Mouse (Mus musculus): Measurements from ENCODE around the gene Rnf43. TPM values are rescaled to one million over a fixed set of nuclear protein-coding genes. Genes with fewer than 3 reads are reported as not detected.
A peak's percentile ranks its signal among the peaks of the same experiment; 100 is the strongest.

The Rnf43 gene
- polyA plus RNA-seq, 1 experiment from 2014 or later = 3.8 TPM

DNA sequence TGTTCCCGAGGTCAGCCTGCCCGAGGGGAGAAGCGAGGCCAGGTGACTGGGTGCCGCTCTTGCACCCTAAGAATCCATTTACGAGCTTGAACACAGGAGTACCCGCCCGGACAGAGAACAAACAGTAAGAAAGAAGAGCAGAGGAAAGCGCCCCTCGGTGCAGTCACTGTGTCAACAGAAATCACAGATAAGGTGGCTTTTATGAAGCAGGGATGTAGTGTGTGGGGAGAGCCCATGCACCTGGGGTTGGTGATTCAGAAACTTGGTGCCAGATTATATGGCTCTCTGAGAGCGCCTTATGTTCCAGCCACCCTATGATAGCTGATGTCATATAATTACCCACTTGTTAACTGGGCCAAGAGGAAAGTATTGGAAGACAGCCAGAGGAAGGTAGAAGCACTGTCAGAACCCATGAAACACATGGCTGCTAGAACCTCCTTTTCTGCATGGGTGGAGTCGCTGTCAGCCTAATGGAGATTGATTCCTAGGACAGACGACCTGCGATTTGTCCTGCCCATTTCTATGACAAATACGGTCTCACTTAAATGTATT, 34.7 kb downstream of the Rnf43 start:
- no peak overlapping the region for H3K4me2 ChIP-seq
- ATAC-seq (ENCODE audit: low read depth) = no peak
- no peak overlapping the region for H3K4me3 ChIP-seq (replicated peaks)

DNA sequence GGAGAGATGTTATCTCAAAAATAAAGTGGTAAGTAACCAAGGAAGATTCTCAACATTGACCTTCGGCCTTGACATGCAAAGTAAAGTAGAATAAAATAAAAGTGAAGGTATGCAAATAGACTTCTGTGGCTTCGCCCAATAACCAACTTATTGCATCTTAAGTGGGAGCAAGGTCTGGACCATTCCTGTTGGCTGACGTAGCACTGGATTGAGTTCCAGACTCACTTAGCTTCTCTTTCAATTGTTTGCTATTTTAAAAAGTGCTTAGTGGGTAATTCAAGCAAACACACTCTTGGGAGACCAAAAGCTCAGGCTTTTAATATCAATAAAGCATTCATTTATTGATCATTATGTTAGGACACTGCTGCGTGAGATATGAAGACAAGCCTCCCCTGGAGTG, 35.6 kb downstream of the Rnf43 start:
- Histone ChIP-seq H3K4me1 (replicated peaks) (peaks cover 57% of the 10 kb centered on the region), H3K4me3 (replicated peaks) (no peak overlapping the region), H3K9me3 (replicated peaks) (no peaks in the 10 kb centered on the region), H3K4me2 (no peak overlapping the region), H3K27ac (no peak overlapping the region), H3K9ac (no peak overlapping the region), H3K27me3 (no peaks in the 10 kb centered on the region), H3K36me3 (no peaks in the 10 kb centered on the region)
- WGBS (ENCODE audit: insufficient replicate concordance) = 80% methylated on average over 4 of the region's 4 CpGs
- no peak for DNase-seq
- ATAC-seq (ENCODE audit: low read depth) = no peak

More for the DNA sequence above, 34.7 kb downstream of the Rnf43 start:
- Histone ChIP-seq H3K36me3 (no peaks in the 10 kb centered on the region), H3K9me3 (replicated peaks) (no peaks in the 10 kb centered on the region), H3K4me1 (replicated peaks) (peaks cover 51% of the 10 kb centered on the region), H3K27ac (peak overlapping the region; percentile 44; the same call in 1 of the 2 replicates), H3K27me3 (no peaks in the 10 kb centered on the region), H3K9ac (no peak overlapping the region)
- DNase-seq = no peak
- WGBS (ENCODE audit: insufficient replicate concordance) = 67% methylated on average over 14 of the region's 14 CpGs

GRCm38 (mm10) chr11:87701108-87701507, 38.6 kb downstream of the Rnf43 start:
- Histone ChIP-seq H3K27ac (peak overlapping the region; percentile 68), H3K4me2 (0 out of 2 replicates have a peak overlapping the region, but pooled peaks have one; percentile 10)

DNA sequence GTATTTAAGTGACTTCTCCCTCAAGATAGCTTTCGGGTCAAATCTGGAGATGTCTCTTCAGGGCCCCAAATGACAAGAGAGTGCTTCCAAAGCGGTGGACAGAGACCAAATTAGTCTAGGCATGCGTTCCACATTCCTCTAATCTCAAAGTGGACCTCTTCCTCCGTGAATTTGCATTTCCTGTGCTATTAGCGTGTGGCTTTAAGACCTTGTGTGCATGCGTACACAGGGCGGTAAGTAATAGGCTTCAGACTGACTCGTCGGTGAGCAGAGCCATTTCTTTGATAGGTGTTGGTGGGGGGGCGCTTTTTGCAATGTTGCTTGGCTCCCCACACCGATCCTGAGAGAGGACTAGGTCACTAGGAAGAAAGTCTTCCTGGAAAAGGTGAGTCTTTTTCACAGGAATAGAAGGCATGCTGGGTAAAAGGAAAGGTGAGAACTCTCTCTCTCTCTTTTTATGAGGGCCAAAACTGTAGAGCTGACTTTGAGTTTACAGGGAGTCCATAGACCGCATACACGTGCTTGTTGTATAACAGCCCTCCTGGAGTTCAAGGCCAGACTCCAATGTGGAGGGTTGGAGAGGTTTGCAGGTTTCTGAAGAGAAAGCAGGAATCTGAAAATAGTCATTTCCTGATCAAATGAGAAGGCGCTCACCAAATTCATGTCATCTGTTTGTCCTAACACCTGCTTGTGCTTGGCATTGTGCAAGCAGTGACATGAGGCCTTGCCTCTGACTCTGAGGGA, 39.5 kb downstream of the Rnf43 start:
- DNase-seq = no peak
- peak overlapping the region; percentile 9; the same call in 1 of the 2 replicates for H3K4me3 ChIP-seq (replicated peaks)
- H3K9me3 ChIP-seq (replicated peaks) = no peaks in the 10 kb centered on the region
- H3K36me3 ChIP-seq = no peaks in the 10 kb centered on the region
- ATAC-seq (ENCODE audit: low read depth) = no peak
- peak overlapping the region; percentile 54 for H3K9ac ChIP-seq
- peaks cover 84% of the 10 kb centered on the region for H3K4me1 ChIP-seq (replicated peaks)
- peak overlapping the region; percentile 10 for H3K4me2 ChIP-seq
- H3K27ac ChIP-seq = peak overlapping the region; percentile 68
- H3K27me3 ChIP-seq = no peaks in the 10 kb centered on the region
- 33% methylated on average over 14 of the region's 14 CpGs for WGBS (ENCODE audit: insufficient replicate concordance)

More at GRCm38 (mm10) chr11:87701108-87701507, 38.6 kb downstream of the Rnf43 start:
- peak overlapping the region; percentile 54; the same call in 1 of the 2 replicates for H3K9ac ChIP-seq
- no peak for DNase-seq
- no peaks in the 10 kb centered on the region for H3K36me3 ChIP-seq
- no peak overlapping the region for H3K4me3 ChIP-seq (replicated peaks)
- WGBS (ENCODE audit: insufficient replicate concordance) = 51% methylated on average over 6 of the region's 6 CpGs
- ATAC-seq (ENCODE audit: low read depth) = peak; percentile 13; the same call in 1 of the 2 replicates
- peaks cover 85% of the 10 kb centered on the region for H3K4me1 ChIP-seq (replicated peaks)
- no peaks in the 10 kb centered on the region for H3K9me3 ChIP-seq (replicated peaks)
- H3K27me3 ChIP-seq = no peaks in the 10 kb centered on the region

GRCm38 (mm10) chr11:87703654-87704053, 41.1 kb downstream of the Rnf43 start:
- Histone ChIP-seq H3K4me3 (replicated peaks) (no peak overlapping the region), H3K36me3 (no peaks in the 10 kb centered on the region), H3K4me1 (replicated peaks) (peaks cover 91% of the 10 kb centered on the region), H3K9me3 (replicated peaks) (no peaks in the 10 kb centered on the region), H3K27ac (peak overlapping the region; percentile 76), H3K4me2 (peak overlapping the region; percentile 33), H3K9ac (peak overlapping the region; percentile 50), H3K27me3 (no peaks in the 10 kb centered on the region)
- peak; percentile 51 for DNase-seq
- WGBS (ENCODE audit: insufficient replicate concordance) = 48% methylated on average over 5 of the region's 5 CpGs
- ATAC-seq (ENCODE audit: low read depth) = peak; percentile 80

DNA sequence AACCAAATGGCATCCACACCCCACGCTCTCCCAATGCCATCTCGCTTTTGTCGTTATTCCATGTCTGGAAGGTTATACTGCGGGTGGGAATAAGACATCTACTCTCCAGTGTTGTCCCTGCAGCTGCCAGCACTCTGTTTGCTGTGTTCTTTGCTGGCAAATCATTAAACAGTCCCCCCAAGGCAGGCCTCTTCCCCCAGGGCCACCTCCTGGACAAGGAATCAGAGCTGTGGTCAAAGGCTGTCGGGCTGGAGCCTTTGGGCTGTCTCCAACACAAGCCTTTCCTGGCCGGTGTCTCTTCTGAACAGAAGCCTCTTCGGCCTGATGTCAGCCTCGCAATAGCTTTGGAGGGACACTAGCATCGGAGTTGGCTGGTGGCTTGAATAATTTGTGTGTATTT, 41.8 kb downstream of the Rnf43 start:
- Histone ChIP-seq H3K4me1 (replicated peaks) (peaks cover 95% of the 10 kb centered on the region), H3K27me3 (no peaks in the 10 kb centered on the region), H3K4me2 (peak overlapping the region; percentile 33), H3K36me3 (no peaks in the 10 kb centered on the region), H3K9me3 (replicated peaks) (no peaks in the 10 kb centered on the region), H3K4me3 (replicated peaks) (no peak overlapping the region), H3K27ac (peak overlapping the region; percentile 76), H3K9ac (peak overlapping the region; percentile 50; the same call in 1 of the 2 replicates)
- ATAC-seq (ENCODE audit: low read depth) = no peak
- WGBS (ENCODE audit: insufficient replicate concordance) = 74% methylated on average over 9 of the region's 9 CpGs
- DNase-seq = no peak

DNA sequence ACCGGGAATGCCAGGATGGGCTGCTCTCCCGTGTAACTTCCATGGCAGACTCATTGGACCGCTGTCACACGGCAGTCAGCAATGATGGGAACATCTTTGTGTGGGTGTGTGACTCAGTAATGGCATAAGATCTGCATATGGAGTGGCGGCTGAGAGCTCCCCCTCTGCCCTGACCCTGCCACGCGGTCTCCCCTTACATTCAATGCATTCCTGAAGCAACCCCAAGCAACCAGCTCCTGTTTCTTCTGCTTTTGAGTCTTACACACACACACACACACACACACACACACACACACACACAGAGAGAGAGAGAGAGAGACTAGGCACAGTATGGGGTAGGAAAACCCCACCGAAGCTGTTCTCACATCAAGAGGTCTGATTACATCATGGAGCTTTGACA, 45.0 kb downstream of the Rnf43 start:
- H3K4me1 ChIP-seq (replicated peaks) = peaks cover 95% of the 10 kb centered on the region
- no peak overlapping the region for H3K4me2 ChIP-seq
- no peak overlapping the region for H3K9ac ChIP-seq
- H3K27ac ChIP-seq = peak overlapping the region; percentile 35; the same call in 1 of the 2 replicates
- DNase-seq (no peak), ATAC-seq (ENCODE audit: low read depth) (no peak)
- H3K9me3 ChIP-seq (replicated peaks) = no peaks in the 10 kb centered on the region
- no peak overlapping the region for H3K4me3 ChIP-seq (replicated peaks)
- 71% methylated on average over 8 of the region's 8 CpGs for WGBS (ENCODE audit: insufficient replicate concordance)
- no peaks in the 10 kb centered on the region for H3K36me3 ChIP-seq
- no peaks in the 10 kb centered on the region for H3K27me3 ChIP-seq

GRCm38 (mm10) chr11:87708979-87709378, 46.5 kb downstream of the Rnf43 start:
- Histone ChIP-seq H3K9me3 (replicated peaks) (no peaks in the 10 kb centered on the region), H3K27ac (peak overlapping the region; percentile 35), H3K4me3 (replicated peaks) (no peak overlapping the region), H3K4me2 (peak overlapping the region; percentile 62), H3K36me3 (no peaks in the 10 kb centered on the region), H3K27me3 (no peaks in the 10 kb centered on the region), H3K9ac (peak overlapping the region; percentile 56), H3K4me1 (replicated peaks) (peaks cover 91% of the 10 kb centered on the region)
- 73% methylated on average over 5 of the region's 5 CpGs for WGBS (ENCODE audit: insufficient replicate concordance)
- DNase-seq (no peak), ATAC-seq (ENCODE audit: low read depth) (no peak)

DNA sequence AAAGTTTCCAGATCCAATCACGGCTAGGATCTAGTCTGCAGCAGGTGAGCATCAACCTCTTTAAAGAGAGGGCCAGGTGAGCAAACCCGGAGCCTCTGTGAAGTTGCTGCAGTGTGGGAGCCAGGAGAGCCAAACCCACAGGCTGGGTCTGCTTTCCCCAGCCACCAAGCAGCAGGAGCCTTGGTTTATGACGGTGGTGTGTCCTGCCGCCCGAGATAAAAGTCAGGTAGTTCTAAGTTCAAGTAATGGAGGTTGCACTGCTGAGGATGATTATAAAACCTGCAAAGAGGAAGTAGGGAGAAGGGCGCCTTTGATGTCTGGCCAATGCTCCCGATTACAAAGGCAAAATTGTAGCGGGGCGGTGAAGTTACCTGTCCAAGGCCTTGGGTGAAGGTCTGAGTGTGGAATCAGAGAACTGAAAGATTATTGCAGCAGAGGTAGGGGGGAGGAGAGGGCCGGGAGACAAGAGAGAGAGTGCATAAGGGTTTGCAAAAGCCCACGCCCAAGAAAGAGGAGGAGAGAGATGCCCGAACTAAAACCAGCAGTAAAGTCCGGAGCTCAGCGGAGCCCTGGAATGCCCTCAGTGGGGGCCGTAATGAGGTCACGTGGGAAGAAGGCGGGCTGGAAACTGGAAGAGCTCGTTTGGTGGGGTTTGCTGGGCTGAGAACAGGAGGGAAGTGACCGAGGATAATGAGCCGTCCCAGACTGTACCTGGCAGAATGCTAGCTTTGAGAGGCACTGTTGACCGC, 47.2 kb downstream of the Rnf43 start:
- Histone ChIP-seq H3K36me3 (no peaks in the 10 kb centered on the region), H3K4me1 (replicated peaks) (peaks cover 91% of the 10 kb centered on the region), H3K27ac (peak overlapping the region; percentile 13; the same call in 1 of the 2 replicates), H3K9ac (peak overlapping the region; percentile 56), H3K9me3 (replicated peaks) (no peaks in the 10 kb centered on the region), H3K27me3 (no peaks in the 10 kb centered on the region), H3K4me3 (replicated peaks) (peak overlapping the region; percentile 36), H3K4me2 (peak overlapping the region; percentile 62)
- DNase-seq (no peak), ATAC-seq (ENCODE audit: low read depth) (no peak; the same call in 1 of the 2 replicates)
- 11% methylated on average over 21 of the region's 21 CpGs for WGBS (ENCODE audit: insufficient replicate concordance)

DNA sequence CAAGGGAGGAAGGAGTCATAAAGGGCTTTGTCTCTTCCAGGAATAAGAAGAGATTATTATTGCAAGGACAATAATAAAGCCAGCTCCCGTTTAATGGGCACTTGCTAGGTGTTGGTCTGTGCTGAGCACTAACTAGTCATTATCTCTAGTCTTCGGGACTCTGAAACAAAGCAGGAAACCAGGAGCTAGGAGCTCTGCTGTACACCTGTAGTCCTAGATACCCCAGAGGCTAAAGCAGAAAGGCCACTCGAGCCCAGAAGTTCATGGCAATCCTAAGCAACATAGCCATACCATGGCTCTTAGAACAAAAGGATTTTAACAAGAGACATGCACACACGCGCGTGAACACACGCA, 47.7 kb downstream of the Rnf43 start:
- H3K9ac ChIP-seq = peak overlapping the region; percentile 56
- H3K9me3 ChIP-seq (replicated peaks) = no peaks in the 10 kb centered on the region
- DNase-seq (no peak), ATAC-seq (ENCODE audit: low read depth) (no peak)
- peak overlapping the region; percentile 62 for H3K4me2 ChIP-seq
- 57% methylated on average over 7 of the region's 7 CpGs for WGBS (ENCODE audit: insufficient replicate concordance)
- H3K27ac ChIP-seq = peak overlapping the region; percentile 13; the same call in 1 of the 2 replicates
- no peaks in the 10 kb centered on the region for H3K27me3 ChIP-seq
- no peaks in the 10 kb centered on the region for H3K36me3 ChIP-seq
- peaks cover 89% of the 10 kb centered on the region for H3K4me1 ChIP-seq (replicated peaks)
- H3K4me3 ChIP-seq (replicated peaks) = peak overlapping the region; percentile 36

GRCm38 (mm10) chr11:87712188-87712587, 49.7 kb downstream of the Rnf43 start:
- Histone ChIP-seq H3K4me3 (replicated peaks) (no peak overlapping the region), H3K27me3 (no peaks in the 10 kb centered on the region), H3K9me3 (replicated peaks) (no peaks in the 10 kb centered on the region), H3K4me2 (no peak overlapping the region), H3K36me3 (0 out of 2 replicates have a peak, but pooled peaks cover 3% of the 10 kb centered on the region), H3K27ac (peak overlapping the region; percentile 35; the same call in 1 of the 2 replicates), H3K9ac (peak overlapping the region; percentile 23; the same call in 1 of the 2 replicates), H3K4me1 (replicated peaks) (peaks cover 83% of the 10 kb centered on the region)
- ATAC-seq (ENCODE audit: low read depth) = peak; percentile 51
- DNase-seq = no peak
- 15% methylated on average over 4 of the region's 4 CpGs for WGBS (ENCODE audit: insufficient replicate concordance)

All from liver, embryonic 13.5 days (tissue).